Mouse (Mus musculus): ENCODE data around the gene Daxx. TPM values are rescaled to one million over a fixed set of nuclear protein-coding genes. Genes with fewer than 3 reads are reported as not detected.
A peak's percentile ranks its signal among the peaks of the same experiment; 100 is the strongest.

Gene Daxx
- polyA plus RNA-seq, 1 experiment from 2014 or later: 55.0 TPM

DNA sequence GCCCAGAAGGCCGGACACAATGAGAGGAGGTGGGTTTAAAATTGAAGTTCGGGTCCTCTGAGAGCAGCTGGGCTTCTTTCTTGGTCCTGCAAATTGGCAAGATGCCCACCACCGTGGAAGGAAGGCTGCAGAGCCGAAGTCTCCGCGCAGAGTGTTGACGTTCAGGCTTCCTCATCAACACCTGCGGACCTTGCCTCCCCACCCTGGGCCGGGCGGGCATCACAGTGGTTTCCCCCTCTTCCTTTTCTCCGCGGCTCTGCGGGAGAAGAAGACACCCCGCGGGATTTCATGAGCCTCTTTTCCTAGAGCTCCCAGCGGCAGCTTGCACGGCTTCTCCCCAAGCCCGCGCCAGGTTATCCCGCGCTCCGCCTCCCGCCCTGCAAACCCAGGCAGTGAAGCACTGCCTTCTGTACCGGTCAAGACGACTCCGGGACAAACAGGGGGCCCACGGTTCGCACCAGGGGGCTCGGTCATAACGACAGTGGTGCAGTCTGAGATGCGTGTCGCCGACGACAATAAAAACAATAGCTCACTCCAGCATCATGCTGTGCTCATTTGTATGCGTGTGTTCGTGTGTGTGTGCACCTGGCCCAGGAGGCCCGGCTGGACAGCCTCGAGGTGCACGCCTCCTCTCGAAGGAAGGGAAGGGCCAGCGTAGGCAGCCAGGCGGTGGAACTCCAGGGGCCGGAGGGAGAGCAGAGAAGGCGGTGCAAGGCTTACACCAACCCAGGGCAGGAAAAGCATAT, 710 bp upstream of the Daxx start:
- Histone ChIP-seq H3K9ac (replicated peaks; ENCODE audit: low read length) (peak overlapping the region; percentile 80), H3K27ac (replicated peaks; ENCODE audit: low read depth, low read length) (peak overlapping the region; percentile 79), H3K4me1 (ENCODE audit: control insufficient read depth, insufficient read depth, low read length) (no peaks in the 10 kb centered on the region), H3K4me3 (ENCODE audit: low read depth, low read length) (peak overlapping the region; percentile 87), H3K27me3 (ENCODE audit: control insufficient read depth, insufficient read depth, low read length) (no peaks in the 10 kb centered on the region; the same call in 1 of the 2 replicates), H3K9me3 (replicated peaks; ENCODE audit: control insufficient read depth, low read length) (no peaks in the 10 kb centered on the region), H3K36me3 (replicated peaks; ENCODE audit: control insufficient read depth, insufficient read depth, low read depth, low read length) (peaks cover 16% of the 10 kb centered on the region), H3K4me2 (ENCODE audit: low read depth, low read length) (peak overlapping the region; percentile 95)
- ATAC-seq (replicated peaks; ENCODE audit: insufficient number of reproducible peaks, low FRiP score, low TSS enrichment, low read depth) (peak; percentile 16; the same call in 1 of the 2 replicates), DNase-seq (ENCODE audit: low spot score) (peak; percentile 49)
- under 1% methylated on average over 43 of the region's 44 CpGs for WGBS

DNA sequence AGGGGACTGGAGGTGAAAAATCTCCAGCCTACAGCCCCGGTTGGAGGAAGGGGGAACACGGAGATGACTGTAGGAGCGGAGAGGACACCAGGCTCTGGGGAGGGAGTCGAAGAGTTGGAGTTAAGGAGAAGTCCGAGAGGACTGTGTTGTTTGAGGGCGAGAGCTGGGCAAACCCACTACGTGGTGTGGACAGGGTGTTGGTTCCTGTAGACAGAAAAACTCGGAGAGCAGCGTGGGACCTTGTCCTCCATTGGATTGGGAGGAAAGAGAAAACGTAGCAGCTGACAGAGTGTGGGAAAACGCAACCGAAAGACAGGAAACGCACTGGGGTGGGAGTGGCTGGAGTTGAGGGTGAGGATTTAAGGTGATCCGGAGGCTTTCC, 646 bp downstream of the Daxx start:
- peaks cover 23% of the 10 kb centered on the region for H3K36me3 ChIP-seq (replicated peaks; ENCODE audit: control insufficient read depth, insufficient read depth, low read depth, low read length)
- 0 out of 2 replicates have a peak, but pooled peaks have one; percentile 2 for ATAC-seq (replicated peaks; ENCODE audit: insufficient number of reproducible peaks, low FRiP score, low TSS enrichment, low read depth)
- DNase-seq (ENCODE audit: low spot score): peak; percentile 47
- H3K9me3 ChIP-seq (replicated peaks; ENCODE audit: control insufficient read depth, low read length): no peaks in the 10 kb centered on the region
- H3K4me2 ChIP-seq (ENCODE audit: low read depth, low read length): peak overlapping the region; percentile 69
- H3K4me1 ChIP-seq (ENCODE audit: control insufficient read depth, insufficient read depth, low read length): no peaks in the 10 kb centered on the region
- no peaks in the 10 kb centered on the region; the same call in 1 of the 2 replicates for H3K27me3 ChIP-seq (ENCODE audit: control insufficient read depth, insufficient read depth, low read length)
- H3K27ac ChIP-seq (replicated peaks; ENCODE audit: low read depth, low read length): peak overlapping the region; percentile 78
- peak overlapping the region; percentile 89 for H3K9ac ChIP-seq (replicated peaks; ENCODE audit: low read length)
- peak overlapping the region; percentile 87 for H3K4me3 ChIP-seq (ENCODE audit: low read depth, low read length)
- WGBS: 1% methylated on average over 14 of the region's 14 CpGs

DNA sequence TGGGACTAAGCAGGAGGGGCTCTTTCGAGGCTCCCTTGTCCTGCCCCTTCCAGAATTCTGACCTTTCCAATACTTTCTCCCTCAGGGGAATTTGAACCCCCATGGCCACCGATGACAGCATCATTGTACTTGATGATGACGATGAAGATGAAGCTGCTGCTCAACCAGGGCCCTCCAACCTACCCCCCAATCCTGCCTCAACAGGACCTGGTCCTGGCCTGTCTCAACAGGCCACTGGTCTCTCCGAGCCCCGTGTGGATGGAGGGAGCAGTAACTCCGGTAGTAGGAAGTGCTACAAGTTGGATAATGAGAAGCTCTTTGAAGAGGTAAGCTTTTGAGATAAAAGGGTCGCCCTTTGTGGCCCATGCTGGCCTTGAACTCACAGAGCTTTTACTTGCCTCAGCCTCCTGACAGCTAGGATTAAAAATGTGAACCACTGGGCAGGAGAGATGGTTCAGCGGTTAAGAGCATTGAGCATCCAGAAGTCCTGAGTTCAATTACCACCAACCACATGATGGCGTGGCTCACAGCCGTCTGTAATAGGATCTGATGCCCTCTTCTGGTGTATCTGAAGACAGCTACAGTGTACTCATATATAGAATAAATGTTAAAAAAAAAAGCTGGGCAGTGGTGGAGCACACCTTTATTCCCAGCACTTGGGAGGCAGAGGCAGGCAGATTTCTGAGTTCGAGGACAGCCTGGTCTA, 1.3 kb downstream of the Daxx start:
- no peaks in the 10 kb centered on the region for H3K4me1 ChIP-seq (ENCODE audit: control insufficient read depth, insufficient read depth, low read length)
- H3K27me3 ChIP-seq (ENCODE audit: control insufficient read depth, insufficient read depth, low read length): no peaks in the 10 kb centered on the region; the same call in 1 of the 2 replicates
- H3K36me3 ChIP-seq (replicated peaks; ENCODE audit: control insufficient read depth, insufficient read depth, low read depth, low read length): peaks cover 23% of the 10 kb centered on the region
- DNase-seq (ENCODE audit: low spot score) (no peak), ATAC-seq (replicated peaks; ENCODE audit: insufficient number of reproducible peaks, low FRiP score, low TSS enrichment, low read depth) (no peak)
- 57% methylated on average over 11 of the region's 11 CpGs for WGBS
- H3K9me3 ChIP-seq (replicated peaks; ENCODE audit: control insufficient read depth, low read length): no peaks in the 10 kb centered on the region
- no peak overlapping the region for H3K27ac ChIP-seq (replicated peaks; ENCODE audit: low read depth, low read length)
- peak overlapping the region; percentile 69 for H3K4me2 ChIP-seq (ENCODE audit: low read depth, low read length)
- H3K9ac ChIP-seq (replicated peaks; ENCODE audit: low read length): peak overlapping the region; percentile 89
- peak overlapping the region; percentile 87 for H3K4me3 ChIP-seq (ENCODE audit: low read depth, low read length)

DNA sequence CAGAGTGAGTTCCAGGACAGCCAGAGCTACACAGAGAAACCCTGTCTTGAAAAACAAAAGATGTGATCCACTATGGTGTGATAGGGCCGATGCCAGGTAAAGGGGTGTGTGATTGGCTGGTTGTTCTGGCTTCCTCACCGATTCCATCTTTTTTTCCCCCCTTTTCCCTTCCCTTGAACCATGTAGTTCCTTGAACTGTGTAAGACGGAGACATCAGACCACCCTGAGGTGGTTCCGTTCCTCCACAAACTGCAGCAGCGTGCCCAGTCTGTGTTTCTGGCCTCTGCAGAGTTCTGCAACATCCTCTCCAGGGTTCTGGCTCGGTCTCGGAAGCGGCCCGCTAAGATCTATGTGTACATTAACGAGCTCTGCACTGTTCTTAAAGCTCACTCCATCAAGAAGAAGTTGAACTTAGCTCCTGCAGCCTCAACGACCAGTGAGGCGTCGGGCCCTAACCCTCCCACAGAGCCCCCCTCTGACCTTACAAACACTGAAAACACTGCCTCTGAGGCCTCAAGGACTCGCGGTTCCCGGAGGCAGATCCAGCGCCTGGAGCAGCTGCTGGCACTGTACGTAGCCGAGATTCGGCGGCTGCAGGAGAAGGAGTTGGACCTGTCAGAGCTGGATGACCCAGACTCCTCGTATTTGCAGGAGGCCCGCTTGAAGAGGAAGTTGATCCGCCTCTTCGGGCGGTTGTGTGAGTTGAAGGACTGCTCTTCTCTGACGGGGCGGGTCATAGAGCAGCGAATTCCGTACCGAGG, 2.0 kb downstream of the Daxx start:
- Histone ChIP-seq H3K4me2 (ENCODE audit: low read depth, low read length) (no peak overlapping the region), H3K27ac (replicated peaks; ENCODE audit: low read depth, low read length) (no peak overlapping the region), H3K9me3 (replicated peaks; ENCODE audit: control insufficient read depth, low read length) (no peaks in the 10 kb centered on the region), H3K4me3 (ENCODE audit: low read depth, low read length) (no peak overlapping the region), H3K27me3 (ENCODE audit: control insufficient read depth, insufficient read depth, low read length) (no peaks in the 10 kb centered on the region; the same call in 1 of the 2 replicates), H3K36me3 (replicated peaks; ENCODE audit: control insufficient read depth, insufficient read depth, low read depth, low read length) (peaks cover 23% of the 10 kb centered on the region), H3K4me1 (ENCODE audit: control insufficient read depth, insufficient read depth, low read length) (no peaks in the 10 kb centered on the region), H3K9ac (replicated peaks; ENCODE audit: low read length) (no peak overlapping the region)
- WGBS: 93% methylated on average over 31 of the region's 31 CpGs
- ATAC-seq (replicated peaks; ENCODE audit: insufficient number of reproducible peaks, low FRiP score, low TSS enrichment, low read depth): no peak
- no peak for DNase-seq (ENCODE audit: low spot score)

DNA sequence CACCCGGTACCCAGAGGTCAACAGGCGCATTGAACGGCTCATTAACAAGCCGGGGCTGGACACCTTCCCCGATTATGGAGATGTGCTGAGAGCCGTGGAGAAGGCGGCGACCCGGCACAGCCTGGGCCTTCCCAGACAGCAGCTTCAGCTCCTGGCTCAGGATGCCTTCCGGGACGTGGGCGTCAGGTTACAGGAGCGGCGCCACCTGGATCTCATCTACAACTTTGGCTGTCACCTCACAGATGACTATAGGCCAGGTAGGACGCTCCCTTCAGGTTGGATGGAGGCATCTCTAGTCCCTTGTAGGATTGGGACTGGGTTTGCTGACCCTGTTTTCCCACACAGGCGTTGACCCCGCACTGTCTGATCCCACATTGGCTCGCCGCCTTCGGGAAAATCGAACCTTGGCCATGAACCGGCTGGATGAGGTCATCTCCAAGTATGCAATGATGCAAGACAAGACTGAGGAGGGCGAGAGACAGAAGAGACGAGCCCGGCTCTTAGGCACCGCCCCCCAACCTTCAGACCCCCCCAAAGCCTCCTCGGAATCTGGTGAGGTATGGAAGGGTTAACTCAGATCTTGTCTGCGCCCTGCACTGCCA, 2.7 kb downstream of the Daxx start:
- 88% methylated on average over 28 of the region's 28 CpGs for WGBS
- no peak for DNase-seq (ENCODE audit: low spot score)
- Histone ChIP-seq H3K4me1 (ENCODE audit: control insufficient read depth, insufficient read depth, low read length) (no peaks in the 10 kb centered on the region), H3K27me3 (ENCODE audit: control insufficient read depth, insufficient read depth, low read length) (no peaks in the 10 kb centered on the region), H3K4me3 (ENCODE audit: low read depth, low read length) (no peak overlapping the region; the same call in 1 of the 2 replicates), H3K36me3 (replicated peaks; ENCODE audit: control insufficient read depth, insufficient read depth, low read depth, low read length) (peaks cover 23% of the 10 kb centered on the region), H3K9ac (replicated peaks; ENCODE audit: low read length) (no peak overlapping the region), H3K9me3 (replicated peaks; ENCODE audit: control insufficient read depth, low read length) (no peaks in the 10 kb centered on the region), H3K4me2 (ENCODE audit: low read depth, low read length) (no peak overlapping the region), H3K27ac (replicated peaks; ENCODE audit: low read depth, low read length) (no peak overlapping the region)
- ATAC-seq (replicated peaks; ENCODE audit: insufficient number of reproducible peaks, low FRiP score, low TSS enrichment, low read depth): no peak

DNA sequence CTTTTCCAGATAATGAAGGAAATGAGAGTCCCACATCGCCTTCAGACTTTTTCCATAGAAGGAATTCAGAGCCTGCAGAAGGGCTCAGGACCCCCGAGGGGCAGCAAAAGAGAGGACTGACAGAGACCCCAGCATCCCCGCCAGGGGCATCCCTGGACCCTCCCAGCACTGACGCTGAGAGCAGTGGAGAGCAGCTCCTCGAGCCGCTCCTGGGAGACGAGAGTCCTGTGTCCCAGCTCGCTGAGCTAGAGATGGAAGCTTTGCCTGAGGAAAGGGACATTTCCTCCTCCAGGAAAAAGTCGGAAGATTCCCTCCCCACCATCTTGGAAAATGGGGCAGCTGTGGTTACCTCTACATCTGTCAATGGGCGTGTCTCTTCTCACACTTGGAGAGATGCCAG, 4.0 kb downstream of the Daxx start:
- Histone ChIP-seq H3K27me3 (ENCODE audit: control insufficient read depth, insufficient read depth, low read length) (no peaks in the 10 kb centered on the region), H3K9me3 (replicated peaks; ENCODE audit: control insufficient read depth, low read length) (no peaks in the 10 kb centered on the region), H3K36me3 (replicated peaks; ENCODE audit: control insufficient read depth, insufficient read depth, low read depth, low read length) (peaks cover 23% of the 10 kb centered on the region), H3K9ac (replicated peaks; ENCODE audit: low read length) (no peak overlapping the region), H3K4me3 (ENCODE audit: low read depth, low read length) (no peak overlapping the region), H3K4me1 (ENCODE audit: control insufficient read depth, insufficient read depth, low read length) (no peaks in the 10 kb centered on the region), H3K27ac (replicated peaks; ENCODE audit: low read depth, low read length) (no peak overlapping the region), H3K4me2 (ENCODE audit: low read depth, low read length) (no peak overlapping the region)
- DNase-seq (ENCODE audit: low spot score): no peak
- WGBS: 92% methylated on average over 10 of the region's 10 CpGs
- no peak for ATAC-seq (replicated peaks; ENCODE audit: insufficient number of reproducible peaks, low FRiP score, low TSS enrichment, low read depth)

DNA sequence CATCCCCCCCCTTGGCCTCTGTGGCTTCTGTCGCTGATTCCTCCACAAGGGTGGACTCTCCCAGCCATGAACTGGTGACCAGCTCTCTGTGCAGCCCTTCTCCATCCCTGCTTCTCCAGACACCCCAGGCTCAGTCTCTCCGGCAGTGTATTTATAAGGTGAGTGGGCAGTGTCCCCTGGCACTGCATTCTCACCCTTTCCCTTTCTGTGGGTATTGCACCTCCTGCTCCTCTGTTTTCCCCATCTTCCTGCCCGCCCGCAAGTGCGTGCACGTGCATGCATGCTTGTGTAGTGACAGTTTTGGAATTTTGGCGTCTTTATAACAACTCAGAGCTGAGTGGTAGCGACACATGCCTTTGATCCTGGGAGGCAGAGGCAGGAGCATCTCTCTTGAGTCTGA, 4.7 kb downstream of the Daxx start:
- Histone ChIP-seq H3K27me3 (ENCODE audit: control insufficient read depth, insufficient read depth, low read length) (no peaks in the 10 kb centered on the region), H3K9ac (replicated peaks; ENCODE audit: low read length) (no peak overlapping the region), H3K4me1 (ENCODE audit: control insufficient read depth, insufficient read depth, low read length) (no peaks in the 10 kb centered on the region), H3K36me3 (replicated peaks; ENCODE audit: control insufficient read depth, insufficient read depth, low read depth, low read length) (peaks cover 23% of the 10 kb centered on the region), H3K4me2 (ENCODE audit: low read depth, low read length) (no peak overlapping the region), H3K4me3 (ENCODE audit: low read depth, low read length) (no peak overlapping the region), H3K27ac (replicated peaks; ENCODE audit: low read depth, low read length) (no peak overlapping the region), H3K9me3 (replicated peaks; ENCODE audit: control insufficient read depth, low read length) (no peaks in the 10 kb centered on the region)
- ATAC-seq (replicated peaks; ENCODE audit: insufficient number of reproducible peaks, low FRiP score, low TSS enrichment, low read depth) (no peak), DNase-seq (ENCODE audit: low spot score) (no peak)
- 91% methylated on average over 8 of the region's 8 CpGs for WGBS
